1 mouse cellular context compared by ENCODE assay signal in genomic region chr14:20698515-20698914, GRCm38 (mm10).
TF ChIP-seq lines count a peak whose summit lies in the region.

No protein-coding gene starts in this region.

TF ChIP-seq in MEL, 35 proteins besides CTCF, POLR2A, EP300 and RAD21 (continued from another document):
- peak; percentile 65 for TF ChIP-seq TAL1 (IDR thresholded peaks at IDR 0.05; ENCODE audit: low read length)
- TF ChIP-seq RCOR1 (IDR thresholded peaks at IDR 0.05; ENCODE audit: low read depth, low read length), result peak; percentile 64; the same call in 1 of the 2 replicates
- TF ChIP-seq USF1 (IDR thresholded peaks at IDR 0.05; ENCODE audit: low read depth, low read length), result no peak
- TF ChIP-seq MYC (IDR thresholded peaks at IDR 0.05; ENCODE audit: low read depth, low read length), result peak; percentile 69; the same call in 1 of the 2 replicates
- TF ChIP-seq HCFC1 (IDR thresholded peaks at IDR 0.05; ENCODE audit: low read depth, low read length), result 0 out of 2 replicates have a peak, but pooled peaks have one; percentile 40
- no peak for TF ChIP-seq MAZ (IDR thresholded peaks at IDR 0.05; ENCODE audit: low read depth, low read length)
- peak; percentile 95 for TF ChIP-seq ETS1 (IDR thresholded peaks at IDR 0.05; ENCODE audit: low read depth, low read length)
- TF ChIP-seq POLR2AphosphoS5 (IDR thresholded peaks at IDR 0.05; ENCODE audit: borderline replicate concordance, low read depth, low read length), result no peak
- peak; percentile 93 for TF ChIP-seq GATA1 (IDR thresholded peaks at IDR 0.05; ENCODE audit: low read depth, low read length)
- peak; percentile 93; the same call in 1 of the 2 replicates for TF ChIP-seq MEF2A (IDR thresholded peaks at IDR 0.05; ENCODE audit: extremely low read depth, insufficient replicate concordance, low read depth, low read length, poor library complexity, severe bottlenecking)
- TF ChIP-seq USF2 (IDR thresholded peaks at IDR 0.05; ENCODE audit: borderline replicate concordance in 1 of 2, insufficient read depth in 1 of 2, low read depth in 1 of 2, low read length in 2 of 2), result no peak
- peak; percentile 65 for TF ChIP-seq TCF12 (IDR thresholded peaks at IDR 0.05; ENCODE audit: low read depth, low read length)
- TF ChIP-seq SIN3A (IDR thresholded peaks at IDR 0.05; ENCODE audit: low read length), result peak; percentile 94
- TF ChIP-seq KAT2A (conservative IDR thresholded peaks at IDR 0.05; ENCODE audit: low read depth, low read length), result no peak
- TF ChIP-seq POLR2AphosphoS2 (IDR thresholded peaks at IDR 0.05; ENCODE audit: low read length), result no peak
- TF ChIP-seq ELF1 (IDR thresholded peaks at IDR 0.05; ENCODE audit: low read depth, low read length), result peak; percentile 38; the same call in 1 of the 2 replicates
- TF ChIP-seq CHD1 (IDR thresholded peaks at IDR 0.05; ENCODE audit: low read depth, low read length), result no peak
- 0 out of 2 replicates have a peak, but pooled peaks have one; percentile 31 for TF ChIP-seq E2F4 (IDR thresholded peaks at IDR 0.05; ENCODE audit: borderline replicate concordance, low read depth, low read length)
- TF ChIP-seq SMC3 (IDR thresholded peaks at IDR 0.05; ENCODE audit: low read depth, low read length), result no peak
- TF ChIP-seq JUND (IDR thresholded peaks at IDR 0.05; ENCODE audit: low read depth, low read length), result no peak
- TF ChIP-seq NRF1 (IDR thresholded peaks at IDR 0.05; ENCODE audit: insufficient read depth, low read depth, low read length, poor library complexity, severe bottlenecking), result no peak
- TF ChIP-seq UBTF (IDR thresholded peaks at IDR 0.05; ENCODE audit: borderline replicate concordance, insufficient read depth, low read depth, low read length), result no peak
- peak; percentile 42; the same call in 1 of the 2 replicates for TF ChIP-seq BHLHE40 (IDR thresholded peaks at IDR 0.05; ENCODE audit: borderline replicate concordance, low read depth, low read length)
- TF ChIP-seq MXI1 (IDR thresholded peaks at IDR 0.05; ENCODE audit: low read depth, low read length), result peak; percentile 77
- TF ChIP-seq NELFE (IDR thresholded peaks at IDR 0.05; ENCODE audit: low read depth, low read length), result no peak
- 0 out of 2 replicates have a peak, but pooled peaks have one; percentile 19 for TF ChIP-seq ZMIZ1 (IDR thresholded peaks at IDR 0.05; ENCODE audit: low read depth, low read length)
- TF ChIP-seq ZC3H11A (IDR thresholded peaks at IDR 0.05; ENCODE audit: low read depth, low read length), result no peak
- TF ChIP-seq GABPA (IDR thresholded peaks at IDR 0.05; ENCODE audit: low read depth, low read length), result no peak
- TF ChIP-seq ZNF384 (IDR thresholded peaks at IDR 0.05; ENCODE audit: low read depth, low read length), result no peak
- no peak for TF ChIP-seq ZKSCAN1 (IDR thresholded peaks at IDR 0.05; ENCODE audit: low read depth, low read length)
